Mouse (Mus musculus): ENCODE data around the gene Stbd1.

- TF ChIP-seq GATA1 (IDR thresholded peaks at IDR 0.05; ENCODE audit: low read length) (no peak), TAL1 (IDR thresholded peaks at IDR 0.05; ENCODE audit: low read length) (no peak)
Observed at GRCm38 (mm10) chr5:92633526-92633925, 30.7 kb downstream of the Stbd1 start.
